Mouse (Mus musculus): ENCODE results near the gene Ube2s. TPM values are rescaled to one million over a fixed set of nuclear protein-coding genes. Genes with fewer than 3 reads are reported as not detected.
A peak's percentile ranks its signal among the peaks of the same experiment; 100 is the strongest.

Gene Ube2s
- polyA plus RNA-seq, 1 experiment from 2014 or later, result 250 TPM

GRCm38 (mm10) chr7:4788499-4789435 lies 23.6 kb downstream of the Ube2s start:
- ATAC-seq, result peak; percentile 43
- Histone ChIP-seq H3K27ac (ENCODE audit: low read depth, low read length) (peak overlapping the region; percentile 72), H3K9me3 (ENCODE audit: control insufficient read depth, low read length) (no peaks in the 10 kb centered on the region), H3K27me3 (replicated peaks; ENCODE audit: control insufficient read depth, insufficient read depth, low read length) (peaks cover 2% of the 10 kb centered on the region; the same call in 1 of the 2 replicates), H3K4me2 (ENCODE audit: low read length) (peak overlapping the region; percentile 96), H3K36me3 (ENCODE audit: control insufficient read depth, insufficient read depth, low read length) (no peaks in the 10 kb centered on the region), H3K9ac (ENCODE audit: low read depth, low read length) (peak overlapping the region; percentile 87), H3K4me1 (ENCODE audit: control insufficient read depth, insufficient read depth, low read depth, low read length) (peaks cover 13% of the 10 kb centered on the region), H3K4me3 (ENCODE audit: low read length) (peak overlapping the region; percentile 66)
- WGBS, result 3% methylated on average over 52 of the region's 64 CpGs

- H3K9me3 ChIP-seq (ENCODE audit: control insufficient read depth, low read length), result no peaks in the 10 kb centered on the region
- H3K36me3 ChIP-seq (ENCODE audit: control insufficient read depth, insufficient read depth, low read length), result no peaks in the 10 kb centered on the region
- no peak overlapping the region for H3K4me3 ChIP-seq (ENCODE audit: low read length)
- no peak for ATAC-seq
- H3K4me1 ChIP-seq (ENCODE audit: control insufficient read depth, insufficient read depth, low read depth, low read length), result peaks cover 6% of the 10 kb centered on the region
- WGBS, result 90% methylated on average over 14 of the region's 14 CpGs
- no peak overlapping the region for H3K4me2 ChIP-seq (ENCODE audit: low read length)
- no peak overlapping the region for H3K9ac ChIP-seq (ENCODE audit: low read depth, low read length)
- peaks cover 8% of the 10 kb centered on the region for H3K27me3 ChIP-seq (replicated peaks; ENCODE audit: control insufficient read depth, insufficient read depth, low read length)
- H3K27ac ChIP-seq (ENCODE audit: low read depth, low read length), result no peak overlapping the region
Measured at GRCm38 (mm10) chr7:4783667-4784268, 28.6 kb downstream of the Ube2s start.

- ATAC-seq, result no peak
- Histone ChIP-seq H3K36me3 (ENCODE audit: control insufficient read depth, insufficient read depth, low read length) (no peaks in the 10 kb centered on the region), H3K4me3 (ENCODE audit: low read length) (no peak within 1 kb of the TSS), H3K4me2 (ENCODE audit: low read length) (no peak within 1 kb of the TSS), H3K4me1 (ENCODE audit: control insufficient read depth, insufficient read depth, low read depth, low read length) (no peaks in the 10 kb centered on the region), H3K27me3 (replicated peaks; ENCODE audit: control insufficient read depth, insufficient read depth, low read length) (peaks cover 19% of the 10 kb centered on the region), H3K9ac (ENCODE audit: low read depth, low read length) (no peak within 1 kb of the TSS), H3K9me3 (ENCODE audit: control insufficient read depth, low read length) (no peaks in the 10 kb centered on the region), H3K27ac (ENCODE audit: low read depth, low read length) (no peak within 1 kb of the TSS)
- 75% methylated on average over 2 of the region's 2 CpGs for WGBS
Measured at GRCm38 (mm10) chr7:4782759-4783158, 29.6 kb downstream of the Ube2s start, which contains the start of the genes Il11 and Tmem190. Il11 (minus strand) TSS chr7:4782859. Tmem190 (plus strand) TSS chr7:4782937.

DNA sequence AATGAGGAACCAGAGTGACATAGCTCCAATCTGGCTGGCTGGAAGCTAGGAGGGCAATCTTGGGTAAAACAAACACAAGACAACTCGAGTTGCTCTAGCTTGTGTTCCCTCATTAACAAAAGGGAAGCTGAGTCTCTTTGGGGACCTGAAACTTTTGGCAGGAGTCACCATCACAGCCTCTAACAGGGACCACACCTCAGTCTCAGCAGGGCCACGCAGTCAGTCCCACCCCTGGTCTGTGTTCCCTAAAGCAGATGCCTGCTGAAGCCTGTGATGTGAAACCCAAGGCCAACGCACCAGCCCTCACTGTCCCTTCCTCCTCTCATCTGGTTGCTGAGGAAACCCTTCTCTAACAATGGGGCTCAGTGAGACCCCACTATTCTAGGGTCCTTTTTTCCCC lies 30.3 kb downstream of the Ube2s start:
- Histone ChIP-seq H3K4me1 (ENCODE audit: control insufficient read depth, insufficient read depth, low read depth, low read length) (peaks cover 4% of the 10 kb centered on the region; the same call in 1 of the 2 replicates), H3K4me2 (ENCODE audit: low read length) (no peak overlapping the region), H3K9me3 (ENCODE audit: control insufficient read depth, low read length) (no peaks in the 10 kb centered on the region), H3K9ac (ENCODE audit: low read depth, low read length) (no peak overlapping the region), H3K27me3 (replicated peaks; ENCODE audit: control insufficient read depth, insufficient read depth, low read length) (peaks cover 25% of the 10 kb centered on the region), H3K36me3 (ENCODE audit: control insufficient read depth, insufficient read depth, low read length) (no peaks in the 10 kb centered on the region), H3K4me3 (ENCODE audit: low read length) (no peak overlapping the region), H3K27ac (ENCODE audit: low read depth, low read length) (no peak overlapping the region)
- WGBS, result 61% methylated on average over 3 of the region's 3 CpGs
- no peak for ATAC-seq

DNA sequence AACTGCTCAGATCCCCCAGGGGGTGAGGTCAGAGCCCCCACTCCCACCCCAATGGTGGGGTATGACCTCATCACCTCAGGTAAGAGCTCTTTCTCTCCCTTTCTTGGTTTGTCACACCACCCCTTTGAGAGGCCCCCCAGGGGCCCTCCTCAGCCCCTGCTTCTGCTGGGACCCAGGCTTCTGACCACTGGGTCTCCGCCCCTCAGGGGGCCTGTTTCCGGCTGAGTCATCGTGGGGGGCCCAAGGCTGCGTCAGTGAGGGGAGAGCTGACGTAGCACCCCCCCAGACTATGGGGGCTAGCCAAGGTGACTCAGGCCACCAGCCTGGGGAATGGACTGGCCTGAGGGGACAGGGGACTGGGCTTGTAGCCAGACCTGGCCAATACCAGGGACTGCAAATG lies 32.5 kb downstream of the Ube2s start:
- no peak overlapping the region for H3K4me2 ChIP-seq (ENCODE audit: low read length)
- no peaks in the 10 kb centered on the region for H3K9me3 ChIP-seq (ENCODE audit: control insufficient read depth, low read length)
- H3K4me3 ChIP-seq (ENCODE audit: low read length), result no peak overlapping the region
- no peaks in the 10 kb centered on the region for H3K36me3 ChIP-seq (ENCODE audit: control insufficient read depth, insufficient read depth, low read length)
- 34% methylated on average over 5 of the region's 5 CpGs for WGBS
- ATAC-seq, result no peak
- no peak overlapping the region for H3K27ac ChIP-seq (ENCODE audit: low read depth, low read length)
- H3K27me3 ChIP-seq (replicated peaks; ENCODE audit: control insufficient read depth, insufficient read depth, low read length), result peaks cover 44% of the 10 kb centered on the region
- H3K9ac ChIP-seq (ENCODE audit: low read depth, low read length), result no peak overlapping the region
- peaks cover 8% of the 10 kb centered on the region; the same call in 1 of the 2 replicates for H3K4me1 ChIP-seq (ENCODE audit: control insufficient read depth, insufficient read depth, low read depth, low read length)

- ATAC-seq, result no peak
- H3K9ac ChIP-seq (ENCODE audit: low read depth, low read length), result no peak overlapping the region
- H3K4me3 ChIP-seq (ENCODE audit: low read length), result no peak overlapping the region
- no peaks in the 10 kb centered on the region for H3K9me3 ChIP-seq (ENCODE audit: control insufficient read depth, low read length)
- H3K36me3 ChIP-seq (ENCODE audit: control insufficient read depth, insufficient read depth, low read length), result no peaks in the 10 kb centered on the region
- WGBS, result 3% methylated on average over 15 of the region's 20 CpGs
- H3K4me2 ChIP-seq (ENCODE audit: low read length), result no peak overlapping the region; the same call in 1 of the 2 replicates
- peaks cover 45% of the 10 kb centered on the region for H3K27me3 ChIP-seq (replicated peaks; ENCODE audit: control insufficient read depth, insufficient read depth, low read length)
- H3K4me1 ChIP-seq (ENCODE audit: control insufficient read depth, insufficient read depth, low read depth, low read length), result peaks cover 8% of the 10 kb centered on the region; the same call in 1 of the 2 replicates
- H3K27ac ChIP-seq (ENCODE audit: low read depth, low read length), result no peak overlapping the region
Measured at GRCm38 (mm10) chr7:4777851-4778637, 34.3 kb downstream of the Ube2s start.

DNA sequence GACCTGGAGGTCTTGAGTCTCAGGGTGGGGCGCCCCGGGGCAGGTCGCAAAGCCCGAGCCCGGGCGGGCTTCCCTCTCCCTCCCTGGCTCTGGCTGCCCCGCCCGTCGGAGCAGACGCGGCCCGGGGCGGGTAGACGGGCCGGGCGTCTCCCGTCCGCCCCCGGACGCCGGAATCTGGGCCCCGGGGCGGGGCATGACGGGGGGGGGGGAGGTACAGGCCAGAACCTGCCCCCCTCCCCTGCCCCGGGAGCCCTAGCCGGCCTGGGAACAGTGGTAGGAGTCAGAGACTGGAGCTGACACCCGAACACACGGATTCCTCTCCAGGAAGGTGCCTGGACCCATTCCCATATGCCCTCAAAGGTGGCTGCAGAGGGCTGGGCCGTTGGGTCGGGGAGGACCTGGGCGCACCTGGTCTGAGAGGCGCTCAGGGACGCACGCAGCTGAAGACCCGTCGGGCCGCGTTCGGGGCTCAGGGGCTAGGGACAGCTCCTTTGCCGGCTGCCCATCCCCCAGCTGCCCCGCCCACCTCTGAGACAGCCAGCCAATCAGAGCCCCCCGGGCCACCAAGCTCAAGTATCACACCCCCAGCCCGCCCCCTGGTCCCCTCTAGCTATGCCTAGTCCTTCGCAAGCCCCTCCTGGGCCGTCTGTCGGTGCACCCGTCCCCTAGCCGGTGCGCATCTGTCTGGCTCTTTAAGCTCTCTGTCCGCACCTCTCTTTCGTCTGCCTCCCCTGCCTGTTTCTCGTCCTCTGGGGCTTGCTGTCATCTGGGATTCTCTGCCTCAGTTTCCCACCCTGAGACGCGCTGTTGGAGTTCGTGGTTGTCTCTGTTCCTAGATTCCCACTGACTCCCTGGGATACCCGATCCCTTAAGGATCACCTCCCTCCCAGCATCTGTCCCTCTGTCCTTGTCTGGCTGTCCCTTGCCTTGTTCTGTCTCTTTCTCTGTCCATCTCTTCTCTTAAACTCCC lies 35.2 kb downstream of the Ube2s start:
- WGBS, result under 1% methylated on average over 43 of the region's 56 CpGs
- Histone ChIP-seq H3K36me3 (ENCODE audit: control insufficient read depth, insufficient read depth, low read length) (no peaks in the 10 kb centered on the region), H3K9me3 (ENCODE audit: control insufficient read depth, low read length) (no peaks in the 10 kb centered on the region), H3K27ac (ENCODE audit: low read depth, low read length) (no peak overlapping the region), H3K4me3 (ENCODE audit: low read length) (peak overlapping the region; percentile 38), H3K4me2 (ENCODE audit: low read length) (peak overlapping the region; percentile 52), H3K27me3 (replicated peaks; ENCODE audit: control insufficient read depth, insufficient read depth, low read length) (peaks cover 45% of the 10 kb centered on the region), H3K4me1 (ENCODE audit: control insufficient read depth, insufficient read depth, low read depth, low read length) (peaks cover 8% of the 10 kb centered on the region; the same call in 1 of the 2 replicates), H3K9ac (ENCODE audit: low read depth, low read length) (peak overlapping the region; percentile 58)
- ATAC-seq, result peak; percentile 66

DNA sequence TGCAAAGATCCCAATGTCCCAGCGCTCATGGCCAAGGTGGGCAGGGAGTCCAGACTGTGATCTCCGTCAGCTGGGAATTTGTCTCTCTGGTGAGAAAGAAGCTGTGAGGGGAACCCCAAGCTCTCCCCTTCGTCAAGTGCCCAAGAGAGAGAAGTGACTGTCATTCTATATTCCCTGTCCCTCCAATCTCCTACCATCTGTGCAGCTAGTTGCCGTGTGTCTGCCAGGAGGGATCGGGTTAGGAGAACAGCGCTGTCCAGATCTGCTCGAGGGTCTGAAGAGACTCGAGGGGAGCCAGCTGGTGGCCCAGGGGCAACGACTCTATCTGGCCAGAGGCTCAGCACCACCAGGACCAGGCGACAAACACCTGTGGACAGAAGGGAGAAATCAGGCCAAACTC lies 36.3 kb downstream of the Ube2s start:
- H3K27ac ChIP-seq (ENCODE audit: low read depth, low read length), result no peak overlapping the region
- no peak for ATAC-seq
- H3K36me3 ChIP-seq (ENCODE audit: control insufficient read depth, insufficient read depth, low read length), result no peaks in the 10 kb centered on the region
- H3K9me3 ChIP-seq (ENCODE audit: control insufficient read depth, low read length), result no peaks in the 10 kb centered on the region
- H3K4me2 ChIP-seq (ENCODE audit: low read length), result no peak overlapping the region
- WGBS, result 44% methylated on average over 10 of the region's 10 CpGs
- H3K4me1 ChIP-seq (ENCODE audit: control insufficient read depth, insufficient read depth, low read depth, low read length), result peaks cover 8% of the 10 kb centered on the region; the same call in 1 of the 2 replicates
- H3K4me3 ChIP-seq (ENCODE audit: low read length), result no peak overlapping the region
- H3K9ac ChIP-seq (ENCODE audit: low read depth, low read length), result no peak overlapping the region
- H3K27me3 ChIP-seq (replicated peaks; ENCODE audit: control insufficient read depth, insufficient read depth, low read length), result peaks cover 45% of the 10 kb centered on the region
